Mouse (Mus musculus) left cerebral cortex, adult 8-10 months (tissue): ENCODE data around the gene Ulk1. TPM values are rescaled to one million over a fixed set of nuclear protein-coding genes. Genes with fewer than 3 reads are reported as not detected.
"Not testable (repeated sequence)": the region's sequence is repeated elsewhere in the genome, so short reads cannot be mapped to it uniquely, and the experiment has no call there.

Experiments
- DNase-seq, 2 experiments: peaks; one replicate each; pipeline ENCODE4 v3.0.0; 2022; ENCODE audit warnings: low spot score in 2 of 2
- total RNA-seq, 4 experiments: library from RNA; stranded (reverse); gene quantifications; 2 replicates each; pipeline ENCODE4 v1.2.4; 2022

The Ulk1 gene
- total RNA-seq: 10 to 100 TPM; 59.2 to 67.2 (median 66.3) TPM

- DNase-seq: peak; percentile 93 to 99
These were observed at the start of gene Ulk1 for GRCm38 (mm10) chr5:110809667-110810325. Gene Ulk1 (minus strand): TSS chr5:110810097.

- DNase-seq: no peak
These were observed 49.2 kb upstream of the Ulk1 start for GRCm38 (mm10) chr5:110859013-110859650.

GRCm38 (mm10) chr5:110857091-110857490, 47.2 kb upstream of the Ulk1 start:
- no peak for DNase-seq

GRCm38 (mm10) chr5:110852990-110853389, 43.1 kb upstream of the Ulk1 start:
- no peak for DNase-seq

GRCm38 (mm10) chr5:110841046-110841862, 31.4 kb upstream of the Ulk1 start:
- no peak for DNase-seq

- DNase-seq: no peak
These were observed 30.6 kb upstream of the Ulk1 start for GRCm38 (mm10) chr5:110840465-110840864.

GRCm38 (mm10) chr5:110839678-110840365, 29.9 kb upstream of the Ulk1 start, which contains the start of the genes Hscb and Chek2:
Gene Hscb (minus strand): TSS chr5:110839777.
Gene Chek2 (plus strand): TSS chr5:110839979.
- peak; percentile 95 to 98 for DNase-seq

GRCm38 (mm10) chr5:110839038-110839677, 29.3 kb upstream of the Ulk1 start:
- no peak for DNase-seq

GRCm38 (mm10) chr5:110838016-110838415, 28.1 kb upstream of the Ulk1 start:
- DNase-seq: not testable (repeated sequence)

GRCm38 (mm10) chr5:110835959-110836358, 26.1 kb upstream of the Ulk1 start:
- DNase-seq: peak in 1 of 2 experiments; percentile 12

GRCm38 (mm10) chr5:110831036-110831720, 21.3 kb upstream of the Ulk1 start:
- DNase-seq: no peak

GRCm38 (mm10) chr5:110827576-110827975, 17.7 kb upstream of the Ulk1 start:
- no peak for DNase-seq

GRCm38 (mm10) chr5:110826781-110827495, 17.0 kb upstream of the Ulk1 start:
- DNase-seq: no peak

GRCm38 (mm10) chr5:110824421-110824820, 14.5 kb upstream of the Ulk1 start:
- DNase-seq: no peak

GRCm38 (mm10) chr5:110808821-110809666, 853 bp downstream of the Ulk1 start:
- peak in 1 of 2 experiments; percentile 25 for DNase-seq

GRCm38 (mm10) chr5:110808061-110808631, 1.8 kb downstream of the Ulk1 start:
- peak; percentile 61 to 78 for DNase-seq

GRCm38 (mm10) chr5:110807453-110807852, 2.4 kb downstream of the Ulk1 start:
- no peak for DNase-seq

GRCm38 (mm10) chr5:110806676-110807075, 3.2 kb downstream of the Ulk1 start:
- no peak for DNase-seq
